Mouse (Mus musculus) brain, embryonic 14.5 days (tissue): ENCODE results near the gene Arap1.

Experiments used
- CTCF ChIP-seq: fragments of 200-500 bp; IDR thresholded peaks from 2 replicates; pipeline ENCODE4 v1.5.1; 2012; ENCODE audit warnings: inconsistent platforms, mild to moderate bottlenecking, moderate library complexity, borderline replicate concordance; ENCODE audit not compliant: insufficient read depth, insufficient read length; ENCODE audit errors: extremely low read depth
- POLR2A ChIP-seq: fragments of 200-500 bp; IDR thresholded peaks from 2 replicates; pipeline ENCODE4 v1.6.1; 2012; ENCODE audit warnings: mild to moderate bottlenecking, inconsistent platforms, borderline replicate concordance; ENCODE audit not compliant: poor library complexity, insufficient read depth, insufficient read length, severe bottlenecking; ENCODE audit errors: extremely low read depth

- TF ChIP-seq CTCF: no peak
- TF ChIP-seq POLR2A: no peak
Measured at GRCm38 (mm10) chr7:101393694-101394504, 46.0 kb downstream of the Arap1 start.
